Mouse (Mus musculus): ENCODE results near the gene Eef1a1. TPM values are rescaled to one million over a fixed set of nuclear protein-coding genes. Genes with fewer than 3 reads are reported as not detected.

Eef1a1 gene
- polyA plus RNA-seq, 1 experiment from 2014 or later: 4,016 TPM

DNA sequence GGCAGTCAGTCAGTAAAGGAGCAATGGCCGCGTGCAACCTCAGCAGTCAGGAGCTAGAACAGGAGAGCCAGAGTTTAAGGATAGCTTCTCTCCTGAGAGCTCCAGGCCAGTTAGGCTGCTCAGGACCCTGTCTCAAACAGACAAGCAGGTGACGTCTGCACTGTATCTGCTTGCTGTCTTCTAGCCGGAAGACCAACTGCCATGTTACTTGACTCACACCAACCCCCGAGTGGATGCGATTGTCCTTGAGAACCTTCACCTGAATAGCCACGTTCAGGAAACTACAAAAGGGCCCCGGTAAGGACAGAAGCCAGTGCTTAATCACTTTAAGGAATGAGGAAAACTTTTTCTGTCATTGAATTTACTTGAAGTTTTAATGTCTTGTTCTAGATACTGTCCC lies 31.9 kb downstream of the Eef1a1 start:
- Histone ChIP-seq H3K4me1 (no peaks in the 10 kb centered on the region), H3K4me3 (no peak overlapping the region), H3K27me3 (ENCODE audit: poor library complexity, severe bottlenecking) (no peaks in the 10 kb centered on the region), H3K36me3 (replicated peaks) (peaks cover 93% of the 10 kb centered on the region), H3K27ac (no peak overlapping the region), H3K9me3 (no peaks in the 10 kb centered on the region)
- WGBS: 94% methylated on average over 8 of the region's 8 CpGs
- DNase-seq (ENCODE audit: extremely low spot score, low spot score): no peak

DNA sequence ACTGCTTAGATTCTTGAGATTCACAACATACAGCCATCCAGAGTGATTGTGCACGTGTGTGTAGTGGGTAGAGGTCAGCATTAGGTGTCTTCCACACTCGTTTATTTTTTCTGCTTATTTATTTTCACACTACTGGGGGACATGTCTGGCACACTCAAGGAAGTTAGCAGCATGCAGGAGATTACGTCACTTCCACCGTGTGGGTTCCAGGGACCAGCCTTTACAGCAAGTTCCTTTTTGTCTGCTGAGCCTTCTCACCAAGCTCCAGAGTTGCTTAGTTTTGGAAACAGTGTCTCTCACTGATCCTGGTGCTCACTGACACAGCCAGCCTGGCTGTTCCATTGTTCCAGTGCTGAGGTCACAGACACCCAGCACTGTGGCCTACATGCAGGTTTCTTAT lies 37.6 kb downstream of the Eef1a1 start:
- no peak overlapping the region for H3K27ac ChIP-seq
- H3K4me1 ChIP-seq: peaks cover 14% of the 10 kb centered on the region
- H3K4me3 ChIP-seq: no peak overlapping the region
- no peak for DNase-seq (ENCODE audit: extremely low spot score, low spot score)
- peaks cover 58% of the 10 kb centered on the region for H3K36me3 ChIP-seq (replicated peaks)
- H3K9me3 ChIP-seq: no peaks in the 10 kb centered on the region
- 92% methylated on average over 4 of the region's 4 CpGs for WGBS
- H3K27me3 ChIP-seq (ENCODE audit: poor library complexity, severe bottlenecking): peaks cover 11% of the 10 kb centered on the region

DNA sequence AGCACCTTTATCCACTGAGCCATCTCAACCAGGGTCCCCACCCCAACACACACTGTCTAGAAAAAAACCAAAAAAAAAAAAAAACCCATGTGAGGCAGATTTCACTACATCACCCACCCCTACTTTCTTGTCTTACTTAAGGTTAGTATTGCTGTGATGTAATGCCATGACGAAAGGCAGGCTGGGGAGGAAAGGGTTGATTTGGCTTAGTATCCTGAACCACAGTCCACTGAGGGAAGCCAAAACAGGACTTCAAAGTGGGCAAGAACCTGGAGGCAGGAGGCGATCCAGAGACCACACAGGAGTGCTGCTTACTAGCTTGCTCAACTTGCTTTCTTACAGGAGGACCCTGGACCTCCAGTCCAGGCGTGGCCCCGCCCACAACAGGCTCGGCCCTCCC lies 38.5 kb downstream of the Eef1a1 start:
- no peak for DNase-seq (ENCODE audit: extremely low spot score, low spot score)
- no peak overlapping the region for H3K4me3 ChIP-seq
- no peak overlapping the region for H3K27ac ChIP-seq
- H3K4me1 ChIP-seq: peaks cover 14% of the 10 kb centered on the region
- H3K9me3 ChIP-seq: no peaks in the 10 kb centered on the region
- peaks cover 50% of the 10 kb centered on the region for H3K36me3 ChIP-seq (replicated peaks)
- 74% methylated on average over 5 of the region's 5 CpGs for WGBS
- peaks cover 21% of the 10 kb centered on the region for H3K27me3 ChIP-seq (ENCODE audit: poor library complexity, severe bottlenecking)

DNA sequence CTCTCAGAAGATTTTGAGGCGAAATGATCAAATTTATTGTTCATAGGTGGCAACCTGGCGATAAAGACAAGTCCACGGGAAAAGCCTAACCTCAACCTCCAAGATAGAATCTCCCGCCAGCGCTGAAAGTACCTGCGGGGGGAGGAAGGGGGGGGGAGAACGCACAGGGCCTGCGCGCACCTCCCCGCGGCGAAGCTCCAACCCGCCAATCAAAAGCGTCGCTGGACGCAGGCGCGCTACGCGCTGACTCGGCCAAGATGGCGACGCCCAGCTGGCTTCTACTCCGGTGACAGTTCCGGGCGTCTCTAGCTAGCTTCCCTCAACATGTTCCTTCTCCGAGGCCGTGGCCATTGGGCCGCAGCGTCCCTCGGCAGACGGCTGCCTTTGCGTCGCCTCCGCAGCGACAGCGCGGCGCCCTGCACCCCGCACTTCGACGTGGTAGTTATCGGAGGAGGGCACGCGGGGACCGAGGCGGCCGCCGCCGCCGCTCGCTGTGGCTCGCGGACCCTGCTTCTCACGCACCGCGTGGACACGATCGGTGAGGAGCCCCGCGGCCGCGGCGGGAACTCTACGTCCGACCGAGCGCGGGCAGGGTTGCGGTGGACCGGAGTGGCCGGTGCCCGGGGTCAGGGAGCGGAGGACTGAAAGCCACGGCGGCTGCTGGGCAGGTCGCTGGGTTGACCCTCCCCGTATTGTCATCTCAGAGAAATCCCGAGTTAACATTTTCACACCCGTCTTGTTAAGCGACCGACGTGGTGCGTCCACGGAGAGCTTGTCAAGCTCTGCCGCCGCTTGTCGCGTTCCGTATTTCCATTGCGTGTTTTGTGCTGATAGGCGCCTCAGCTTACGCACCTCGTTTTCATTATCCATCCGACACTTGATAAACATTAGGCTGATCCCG lies 40.7 kb downstream of the Eef1a1 start, which contains the start of the genes Mto1 and Gm17324:
Gene Mto1 (plus strand): TSS at position 236 of the 901 bp plus-strand sequence.
Gene Gm17324 (minus strand): TSS at position 814 of the 901 bp plus-strand sequence.
- H3K4me1 ChIP-seq: peaks cover 14% of the 10 kb centered on the region
- peak within 1 kb of the TSS; percentile 100 for H3K4me3 ChIP-seq
- H3K27ac ChIP-seq: peak within 1 kb of the TSS; percentile 93
- peaks cover 31% of the 10 kb centered on the region for H3K36me3 ChIP-seq (replicated peaks)
- H3K9me3 ChIP-seq: 0 out of 2 replicates have a peak, but pooled peaks cover 3% of the 10 kb centered on the region
- H3K27me3 ChIP-seq (ENCODE audit: poor library complexity, severe bottlenecking): peaks cover 43% of the 10 kb centered on the region
- DNase-seq (ENCODE audit: extremely low spot score, low spot score): peak; percentile 90
- WGBS: under 1% methylated on average over 96 of the region's 96 CpGs

DNA sequence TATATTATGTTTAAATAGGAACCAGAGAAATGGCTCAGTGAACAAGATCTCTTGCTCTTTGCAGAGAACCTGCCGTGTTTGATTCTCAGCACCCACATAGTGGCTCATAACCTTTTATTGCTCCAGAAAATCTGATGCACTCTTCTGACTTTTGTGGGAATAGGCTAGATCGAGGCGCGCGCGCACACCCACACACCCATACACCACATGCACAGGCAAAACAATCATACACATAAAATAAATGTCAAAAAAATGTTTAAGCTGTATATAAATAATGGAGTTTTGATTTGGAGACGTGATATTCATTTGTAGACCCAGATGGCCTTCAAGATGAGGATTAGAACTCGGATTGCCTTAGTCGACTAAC lies 41.4 kb downstream of the Eef1a1 start:
- H3K4me1 ChIP-seq: peaks cover 20% of the 10 kb centered on the region

DNA sequence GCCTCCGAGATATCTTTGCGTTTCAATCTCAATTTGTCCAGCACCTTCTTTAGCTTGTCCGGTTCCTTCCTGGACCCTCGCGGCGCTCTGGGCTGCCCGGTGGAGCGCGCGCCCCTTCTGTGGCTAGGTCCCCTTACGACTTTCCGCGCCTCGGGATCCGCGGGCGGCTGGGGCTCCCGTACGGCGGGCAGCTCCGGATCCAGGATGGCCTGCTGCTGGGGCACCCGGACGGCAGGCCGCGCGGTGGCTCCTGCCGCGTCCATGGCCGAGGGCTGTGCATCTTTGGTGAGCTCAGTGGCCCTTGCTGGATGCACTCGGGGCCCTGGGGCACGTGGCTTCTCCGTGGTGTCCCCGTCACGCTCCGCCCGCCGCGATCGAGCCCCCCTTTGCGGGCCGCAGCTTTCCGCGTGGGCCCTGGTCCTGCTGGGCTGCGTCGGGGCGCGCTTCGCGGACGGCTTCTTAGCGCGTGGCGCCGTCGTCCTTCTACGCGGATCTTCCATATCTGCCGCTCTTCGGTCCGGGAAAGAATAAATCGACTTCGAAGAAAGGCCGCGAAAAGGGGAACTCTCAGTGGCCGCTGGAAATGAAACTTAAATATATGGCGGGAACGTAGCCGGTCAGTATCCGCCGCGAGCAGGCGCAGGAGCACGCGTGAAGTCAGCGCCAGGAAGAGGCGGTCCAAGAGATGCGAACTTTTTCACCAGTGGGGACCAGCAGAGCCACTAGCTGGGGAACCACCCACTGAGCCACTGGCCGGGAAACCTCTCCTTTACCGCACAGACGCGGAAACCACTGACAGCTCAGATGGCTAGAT lies 46.2 kb downstream of the Eef1a1 start, which contains the start of gene Cgas:
Gene Cgas (minus strand): TSS at position 659 of the 814 bp plus-strand sequence.
- peak within 1 kb of the TSS; percentile 70; the same call in 1 of the 2 replicates for H3K27ac ChIP-seq

More for the DNA sequence above, 41.4 kb downstream of the Eef1a1 start:
- Histone ChIP-seq H3K4me3 (peak overlapping the region; percentile 100), H3K36me3 (replicated peaks) (peaks cover 24% of the 10 kb centered on the region), H3K9me3 (0 out of 2 replicates have a peak, but pooled peaks cover 3% of the 10 kb centered on the region), H3K27ac (peak overlapping the region; percentile 93), H3K27me3 (ENCODE audit: poor library complexity, severe bottlenecking) (peaks cover 49% of the 10 kb centered on the region)
- no peak for DNase-seq (ENCODE audit: extremely low spot score, low spot score)
- WGBS: 26% methylated on average over 9 of the region's 9 CpGs

DNA sequence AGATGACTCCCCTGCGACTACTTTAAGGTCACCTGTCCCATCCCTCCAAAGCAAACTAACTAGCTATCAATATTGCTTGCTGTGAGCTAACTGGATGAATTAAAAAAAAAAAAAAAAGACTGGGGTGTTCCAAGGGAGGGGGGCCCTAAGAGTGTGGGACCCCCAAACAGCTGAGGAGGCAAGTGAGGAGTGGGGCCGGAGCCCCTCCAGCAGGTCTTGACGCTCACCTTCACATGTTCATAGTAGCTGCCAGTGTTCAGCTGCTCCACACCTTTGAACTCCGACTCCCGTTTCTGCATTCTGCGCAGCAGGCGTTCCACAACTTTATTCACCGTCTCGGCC lies 46.7 kb downstream of the Eef1a1 start:
- WGBS: 7% methylated on average over 9 of the region's 9 CpGs
- Histone ChIP-seq H3K4me1 (peaks cover 9% of the 10 kb centered on the region), H3K9me3 (0 out of 2 replicates have a peak, but pooled peaks cover 3% of the 10 kb centered on the region), H3K27ac (0 out of 2 replicates have a peak overlapping the region, but pooled peaks have one; percentile 70), H3K27me3 (ENCODE audit: poor library complexity, severe bottlenecking) (peaks cover 86% of the 10 kb centered on the region), H3K4me3 (peak overlapping the region; percentile 52), H3K36me3 (replicated peaks) (no peaks in the 10 kb centered on the region)
- no peak for DNase-seq (ENCODE audit: extremely low spot score, low spot score)

More for the DNA sequence above, 46.2 kb downstream of the Eef1a1 start, which contains the start of gene Cgas:
- Histone ChIP-seq H3K4me3 (peak within 1 kb of the TSS; percentile 52), H3K9me3 (0 out of 2 replicates have a peak, but pooled peaks cover 3% of the 10 kb centered on the region), H3K4me1 (peaks cover 12% of the 10 kb centered on the region), H3K27me3 (ENCODE audit: poor library complexity, severe bottlenecking) (peaks cover 89% of the 10 kb centered on the region), H3K36me3 (replicated peaks) (no peaks in the 10 kb centered on the region)
- DNase-seq (ENCODE audit: extremely low spot score, low spot score): peak; percentile 45
- whole genome bisulfite sequencing: 1% methylated on average over 81 of the region's 81 CpGs

DNA sequence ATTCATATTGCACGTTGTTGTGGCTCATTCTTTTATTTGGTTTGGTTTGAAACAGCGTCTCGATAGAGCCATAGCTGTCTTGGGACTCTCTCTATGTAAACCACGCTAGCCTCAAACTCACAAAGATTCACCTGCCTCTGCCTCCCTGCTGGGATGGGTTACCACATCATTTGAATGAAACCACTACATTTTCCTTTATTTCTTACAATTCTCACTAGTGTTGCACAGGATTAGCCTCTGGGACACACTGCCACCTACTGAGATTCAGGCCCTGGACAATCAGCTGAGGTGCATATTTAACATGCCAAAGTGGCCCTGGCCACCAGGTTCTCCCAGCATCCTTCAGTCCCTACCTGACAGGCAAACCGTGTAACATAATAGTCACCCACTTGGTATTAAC lies 49.5 kb downstream of the Eef1a1 start:
- WGBS: 66% methylated on average over 5 of the region's 5 CpGs
- peaks cover 9% of the 10 kb centered on the region for H3K4me1 ChIP-seq
- no peak for DNase-seq (ENCODE audit: extremely low spot score, low spot score)
- peaks cover 58% of the 10 kb centered on the region for H3K27me3 ChIP-seq (ENCODE audit: poor library complexity, severe bottlenecking)
- H3K9me3 ChIP-seq: no peaks in the 10 kb centered on the region
- H3K27ac ChIP-seq: no peak overlapping the region
- no peak overlapping the region for H3K4me3 ChIP-seq
- H3K36me3 ChIP-seq (replicated peaks): no peaks in the 10 kb centered on the region

DNA sequence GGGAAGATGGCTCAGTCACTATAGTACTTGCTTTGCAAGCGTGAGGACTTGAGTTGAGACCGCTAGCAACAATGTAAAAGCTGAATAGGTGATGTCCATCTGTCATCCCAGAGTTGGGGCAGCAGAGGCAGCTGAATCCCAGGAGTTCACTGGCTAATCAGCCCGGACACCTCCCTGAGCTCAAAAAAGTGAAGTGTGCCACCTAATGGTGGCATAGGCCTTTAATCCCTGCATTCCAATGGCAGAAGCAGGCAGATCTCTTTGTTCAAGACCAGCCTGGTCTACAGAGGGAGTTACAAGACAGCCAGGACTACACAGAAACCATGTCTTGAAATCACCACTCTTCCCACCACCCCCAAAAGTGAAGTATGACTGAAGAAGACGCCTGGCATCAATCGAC lies 56.5 kb downstream of the Eef1a1 start:
- Histone ChIP-seq H3K27ac (no peak overlapping the region), H3K4me1 (peaks cover 5% of the 10 kb centered on the region), H3K4me3 (no peak overlapping the region), H3K36me3 (replicated peaks) (no peaks in the 10 kb centered on the region), H3K27me3 (ENCODE audit: poor library complexity, severe bottlenecking) (peaks cover 21% of the 10 kb centered on the region), H3K9me3 (no peaks in the 10 kb centered on the region)
- DNase-seq (ENCODE audit: extremely low spot score, low spot score): no peak
- WGBS: 95% methylated on average over 5 of the region's 5 CpGs

DNA sequence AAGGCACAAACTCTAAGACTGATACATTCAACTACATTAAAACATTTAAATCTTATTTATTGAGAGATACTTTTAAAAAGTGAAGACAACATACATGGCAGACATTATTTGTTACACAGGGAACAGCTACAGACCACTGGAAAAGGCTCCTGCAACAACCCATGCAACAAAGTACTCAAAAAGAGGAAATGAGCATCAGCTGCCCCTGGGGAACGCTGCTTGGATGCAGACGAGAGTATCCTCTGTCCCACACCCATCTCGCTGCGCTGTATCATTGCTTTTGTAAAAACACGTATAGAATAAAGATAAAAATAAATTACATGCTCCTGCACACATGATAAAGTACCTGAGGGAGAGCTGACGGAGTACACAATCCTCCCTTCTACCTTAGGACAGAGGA lies 58.5 kb downstream of the Eef1a1 start:
- H3K36me3 ChIP-seq (replicated peaks): no peaks in the 10 kb centered on the region
- H3K9me3 ChIP-seq: no peaks in the 10 kb centered on the region
- 84% methylated on average over 6 of the region's 6 CpGs for WGBS
- H3K4me3 ChIP-seq: no peak overlapping the region
- H3K27ac ChIP-seq: no peak overlapping the region
- peaks cover 23% of the 10 kb centered on the region; the same call in 1 of the 2 replicates for H3K27me3 ChIP-seq (ENCODE audit: poor library complexity, severe bottlenecking)
- no peak for DNase-seq (ENCODE audit: extremely low spot score, low spot score)
- H3K4me1 ChIP-seq: peaks cover 7% of the 10 kb centered on the region

DNA sequence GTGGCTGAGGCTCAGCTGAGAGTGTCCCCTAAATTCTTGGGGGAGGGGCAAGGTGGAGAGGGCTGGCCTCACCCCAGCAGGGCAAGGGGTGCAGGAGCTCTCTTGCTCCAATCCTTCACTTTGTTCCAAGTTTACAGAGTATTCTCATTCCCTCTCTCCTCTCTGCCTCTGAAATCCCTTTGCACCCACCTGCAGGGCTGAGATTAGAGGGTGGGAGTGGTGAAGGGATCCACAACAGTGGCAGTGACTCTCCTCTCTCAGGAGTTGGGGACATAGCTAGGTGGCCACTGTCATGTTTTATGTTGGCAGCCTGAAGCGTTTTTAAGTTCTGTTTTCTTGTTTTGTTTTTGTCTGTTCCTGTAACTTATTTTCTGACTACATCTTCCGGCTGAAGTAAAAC lies 59.4 kb downstream of the Eef1a1 start:
- H3K27me3 ChIP-seq (ENCODE audit: poor library complexity, severe bottlenecking): peaks cover 23% of the 10 kb centered on the region; the same call in 1 of the 2 replicates
- WGBS: 64% methylated on average over 2 of the region's 2 CpGs

DNA sequence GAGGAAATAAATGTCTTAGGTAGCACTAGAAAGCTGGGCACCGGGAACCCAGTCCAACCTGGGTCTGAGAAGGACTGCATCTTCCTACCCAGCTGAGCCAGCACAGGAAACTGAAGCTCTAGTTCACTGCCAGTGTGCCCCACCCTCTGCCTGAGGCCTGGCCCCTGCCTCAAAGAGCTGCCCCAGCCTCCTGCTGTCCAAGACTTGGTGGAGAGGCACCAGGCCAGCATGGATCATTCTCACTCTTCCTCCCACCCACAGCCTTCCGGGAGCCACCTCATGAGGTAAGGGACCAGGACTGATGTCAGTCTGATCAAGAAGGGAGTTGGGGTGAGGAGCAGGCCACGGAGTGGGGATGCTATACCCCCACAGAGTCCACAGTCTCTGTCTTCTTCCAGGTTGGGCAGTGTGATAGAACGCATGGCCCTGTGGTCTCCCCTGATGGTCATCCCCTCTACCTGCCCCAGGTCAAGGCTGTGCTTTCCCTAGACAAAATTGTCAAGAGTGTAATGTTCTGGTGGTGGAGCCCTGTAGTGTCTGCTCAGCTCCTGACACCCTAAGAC lies 60.0 kb downstream of the Eef1a1 start:
- no peak for DNase-seq (ENCODE audit: extremely low spot score, low spot score)
- Histone ChIP-seq H3K27ac (no peak overlapping the region), H3K4me1 (peaks cover 7% of the 10 kb centered on the region), H3K9me3 (no peaks in the 10 kb centered on the region), H3K27me3 (ENCODE audit: poor library complexity, severe bottlenecking) (peaks cover 23% of the 10 kb centered on the region; the same call in 1 of the 2 replicates), H3K4me3 (no peak overlapping the region), H3K36me3 (replicated peaks) (no peaks in the 10 kb centered on the region)
- whole genome bisulfite sequencing: 79% methylated on average over 4 of the region's 4 CpGs

More for the DNA sequence above, 59.4 kb downstream of the Eef1a1 start:
- DNase-seq (ENCODE audit: extremely low spot score, low spot score): no peak
- H3K36me3 ChIP-seq (replicated peaks): no peaks in the 10 kb centered on the region
- no peaks in the 10 kb centered on the region for H3K9me3 ChIP-seq
- H3K27ac ChIP-seq: no peak overlapping the region
- H3K4me1 ChIP-seq: peaks cover 7% of the 10 kb centered on the region
- no peak overlapping the region for H3K4me3 ChIP-seq
